Mouse (Mus musculus): ENCODE data around the gene Smtnl1. TPM values are rescaled to one million over a fixed set of nuclear protein-coding genes. Genes with fewer than 3 reads are reported as not detected.

The Smtnl1 gene
- total and polyA plus RNA-seq, 3 experiments: not detected

DNA sequence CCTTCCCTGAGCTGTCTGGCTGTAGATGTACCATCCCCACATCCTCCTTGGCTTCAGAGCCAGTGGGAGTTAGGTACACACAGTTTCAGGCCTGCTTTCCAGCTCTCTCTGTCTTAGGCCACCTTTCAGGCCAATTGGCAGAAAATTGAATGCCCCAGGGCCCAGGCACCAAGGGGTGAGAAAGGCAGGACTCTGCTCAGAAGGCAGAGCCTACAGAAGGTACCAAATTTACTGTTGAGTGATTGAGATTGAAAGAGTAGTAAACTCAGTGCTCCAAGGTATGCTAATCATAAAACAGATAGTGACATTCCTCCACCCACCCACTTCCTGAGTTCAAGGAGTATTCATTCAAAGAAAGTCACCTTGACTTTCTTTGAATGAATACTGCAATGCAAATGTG is 13.1 kb downstream of the Smtnl1 start:
- H3K9ac ChIP-seq (ENCODE audit: control insufficient read depth, low read depth, low read length, poor library complexity, severe bottlenecking): no peak overlapping the region
- H3K4me1 ChIP-seq (ENCODE audit: control insufficient read depth in 1 of 2, insufficient read depth in 2 of 2, low read length in 2 of 2): peaks cover 4 to 15% of the 10 kb centered on the region in 2 experiments; a peak in 3 of 4 replicates
- H3K27me3 ChIP-seq (ENCODE audit: control insufficient read depth in 1 of 2, insufficient read depth in 2 of 2, low read length in 2 of 2): no peaks in the 10 kb centered on the region
- H3K79me2 ChIP-seq (ENCODE audit: control insufficient read depth, insufficient read depth, low read length, poor library complexity): no peaks in the 10 kb centered on the region
- H3K4me3 ChIP-seq (ENCODE audit: control insufficient read depth in 1 of 2, insufficient read depth in 1 of 2, low read depth in 2 of 2, low read length in 2 of 2): no peak overlapping the region
- H3K27ac ChIP-seq (ENCODE audit: control insufficient read depth, low read depth, low read length): no peak overlapping the region
- no peak for DNase-seq (ENCODE audit: low read depth, low spot score)
- TF ChIP-seq MXI1 (IDR thresholded peaks at IDR 0.05; ENCODE audit: low read depth, low read length) (no peak), MAZ (IDR thresholded peaks at IDR 0.05; ENCODE audit: low read depth, low read length) (no peak), E2F4 (IDR thresholded peaks at IDR 0.05; ENCODE audit: borderline replicate concordance, low read depth, low read length) (no peak), MAX (IDR thresholded peaks at IDR 0.05; ENCODE audit: low read length) (no peak), TAL1 (IDR thresholded peaks at IDR 0.05; ENCODE audit: low read length) (no peak), ZNF384 (IDR thresholded peaks at IDR 0.05; ENCODE audit: low read depth, low read length) (no peak), ELF1 (IDR thresholded peaks at IDR 0.05; ENCODE audit: low read depth, low read length) (no peak), UBTF (IDR thresholded peaks at IDR 0.05; ENCODE audit: borderline replicate concordance, insufficient read depth, low read depth, low read length) (no peak), TBP (IDR thresholded peaks at IDR 0.05; ENCODE audit: low read depth, low read length) (no peak), SMC3 (IDR thresholded peaks at IDR 0.05; ENCODE audit: low read depth, low read length) (no peak), RCOR1 (IDR thresholded peaks at IDR 0.05; ENCODE audit: low read depth, low read length) (no peak), GABPA (IDR thresholded peaks at IDR 0.05; ENCODE audit: low read depth, low read length) (no peak), MYB (IDR thresholded peaks at IDR 0.05; ENCODE audit: low read depth, low read length) (no peak), NRF1 (IDR thresholded peaks at IDR 0.05; ENCODE audit: insufficient read depth, low read depth, low read length, poor library complexity, severe bottlenecking) (no peak)
- no peaks in the 10 kb centered on the region for H3K9me3 ChIP-seq (replicated peaks; ENCODE audit: insufficient read depth, low read length)
- peaks cover 0 to 15% of the 10 kb centered on the region in 2 experiments; a peak in 2 of 4 replicates for H3K36me3 ChIP-seq (ENCODE audit: control insufficient read depth in 1 of 2, insufficient read depth in 2 of 2, low read length in 2 of 2)

GRCm38 (mm10) chr2:84806546-84806945 is 15.9 kb downstream of the Smtnl1 start:
- H3K9ac ChIP-seq (ENCODE audit: control insufficient read depth, low read depth, low read length, poor library complexity, severe bottlenecking): no peak overlapping the region
- peaks cover 0 to 3% of the 10 kb centered on the region in 2 experiments; a peak in 1 of 4 replicates for H3K36me3 ChIP-seq (ENCODE audit: control insufficient read depth in 1 of 2, insufficient read depth in 2 of 2, low read length in 2 of 2)
- H3K4me1 ChIP-seq (ENCODE audit: control insufficient read depth in 1 of 2, insufficient read depth in 2 of 2, low read length in 2 of 2): 0 out of 4 replicates have a peak, but pooled peaks cover 0 to 10% of the 10 kb centered on the region in 2 experiments

More at GRCm38 (mm10) chr2:84806546-84806945, 15.9 kb downstream of the Smtnl1 start:
- no peak overlapping the region for H3K27ac ChIP-seq (ENCODE audit: control insufficient read depth, low read depth, low read length)
- TF ChIP-seq NELFE (IDR thresholded peaks at IDR 0.05; ENCODE audit: low read depth, low read length): no peak
- TF ChIP-seq ELF1 (IDR thresholded peaks at IDR 0.05; ENCODE audit: low read depth, low read length): no peak
- TF ChIP-seq MAX (IDR thresholded peaks at IDR 0.05; ENCODE audit: low read length): no peak
- TF ChIP-seq POLR2AphosphoS5 (IDR thresholded peaks at IDR 0.05; ENCODE audit: borderline replicate concordance, low read depth, low read length): no peak
- no peak for TF ChIP-seq RCOR1 (IDR thresholded peaks at IDR 0.05; ENCODE audit: low read depth, low read length)
- TF ChIP-seq USF2 (IDR thresholded peaks at IDR 0.05; ENCODE audit: borderline replicate concordance in 1 of 2, insufficient read depth in 1 of 2, low read depth in 1 of 2, low read length in 2 of 2): no peak
- DNase-seq (ENCODE audit: low read depth, low spot score): no peak
- H3K4me3 ChIP-seq (ENCODE audit: control insufficient read depth in 1 of 2, insufficient read depth in 1 of 2, low read depth in 2 of 2, low read length in 2 of 2): no peak overlapping the region
- H3K79me2 ChIP-seq (ENCODE audit: control insufficient read depth, insufficient read depth, low read length, poor library complexity): no peaks in the 10 kb centered on the region
- H3K9me3 ChIP-seq (replicated peaks; ENCODE audit: insufficient read depth, low read length): no peaks in the 10 kb centered on the region
- no peaks in the 10 kb centered on the region for H3K27me3 ChIP-seq (ENCODE audit: control insufficient read depth in 1 of 2, insufficient read depth in 2 of 2, low read length in 2 of 2)

All from MEL (cell line).